Mouse (Mus musculus) urinary bladder, postnatal 14 days (tissue): ENCODE data around the gene Hspb6.

ENCODE experiments used
- DNase-seq: peaks from one replicate; pipeline ENCODE4 v3.0.0; 2021; ENCODE audit warnings: low spot score

Gene Hspb6

DNA sequence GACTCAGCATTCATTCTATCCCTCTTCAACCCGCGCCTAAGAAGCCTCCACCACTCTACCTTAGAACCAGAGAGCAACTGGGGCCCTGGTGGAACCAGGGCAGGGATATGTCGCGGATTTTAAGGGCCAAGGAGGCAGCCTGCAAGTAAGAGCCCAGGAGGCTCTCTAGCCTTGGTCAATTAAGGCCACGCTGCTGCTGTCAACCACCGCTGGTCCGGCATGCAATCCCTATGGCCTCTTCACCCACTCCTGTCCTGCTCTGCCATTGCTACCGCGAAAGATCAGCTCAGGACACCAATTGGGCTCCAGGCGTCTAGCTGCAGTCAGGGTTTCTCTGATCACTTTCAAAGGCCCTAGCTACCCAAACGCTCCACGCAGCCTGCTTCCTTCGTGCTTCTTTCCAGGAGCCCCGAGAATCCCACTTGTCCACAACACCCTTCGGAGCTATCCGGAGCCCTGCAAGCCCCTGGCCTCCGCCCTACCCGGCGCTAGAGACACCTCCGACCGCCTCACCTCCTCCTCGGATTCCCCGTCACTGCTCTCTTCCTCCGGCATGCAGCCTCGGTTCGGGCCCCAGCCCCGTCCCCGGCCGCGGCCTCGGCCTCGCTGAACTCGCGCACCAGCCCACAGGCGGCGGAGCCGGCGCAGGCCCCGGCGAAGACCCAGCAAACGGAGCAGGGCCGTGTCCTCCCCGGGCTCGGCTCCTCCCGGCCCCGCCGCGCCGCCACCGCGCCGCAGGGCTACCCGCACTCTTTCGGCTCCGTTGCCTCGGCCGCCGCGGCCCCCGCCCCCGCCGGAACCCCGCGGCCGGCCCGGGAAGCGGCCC lies 36.1 kb downstream of the Hspb6 start:
- peak; percentile 51 for DNase-seq

DNA sequence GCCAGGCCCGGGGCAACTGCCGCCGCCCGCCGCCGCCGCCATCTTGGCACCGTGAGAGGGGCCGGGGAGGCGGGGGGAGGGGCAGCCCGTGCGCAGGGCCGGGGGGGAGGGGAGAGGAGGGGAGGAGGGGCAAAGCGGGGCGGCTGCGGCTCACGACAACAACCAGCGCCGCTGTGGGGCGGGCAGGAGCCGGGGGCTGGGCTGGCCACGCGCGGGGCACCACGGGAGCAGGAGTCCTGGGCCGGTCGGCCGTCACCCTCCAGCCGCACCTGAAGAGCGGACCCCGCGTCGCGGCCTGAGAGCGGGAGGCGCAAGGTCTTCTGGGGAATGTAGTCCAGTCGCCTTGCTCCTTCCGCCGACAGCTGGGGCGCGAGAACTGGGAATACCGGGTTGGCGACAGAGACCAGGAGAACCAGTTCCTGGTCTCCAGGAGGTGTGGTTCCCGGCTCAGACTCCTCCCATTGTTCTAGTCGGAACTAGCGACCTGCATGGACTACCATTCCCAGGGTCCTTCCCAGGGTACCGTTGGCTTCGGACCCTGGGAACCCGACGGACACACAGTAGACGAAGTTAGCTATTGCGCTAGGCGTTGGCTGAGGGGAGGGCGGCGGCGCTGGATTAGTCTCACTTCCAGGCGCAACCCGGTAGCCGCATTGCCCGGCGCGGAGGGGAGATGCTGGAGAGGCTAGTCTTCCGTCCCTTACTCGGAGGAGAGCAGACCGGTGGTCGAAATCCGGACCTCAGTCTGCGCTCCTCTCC lies 36.9 kb downstream of the Hspb6 start, which contains the start of gene Kmt2b:
Kmt2b (minus strand) TSS at position 51 of the 759 bp plus-strand sequence.
- DNase-seq: peak; percentile 98

DNA sequence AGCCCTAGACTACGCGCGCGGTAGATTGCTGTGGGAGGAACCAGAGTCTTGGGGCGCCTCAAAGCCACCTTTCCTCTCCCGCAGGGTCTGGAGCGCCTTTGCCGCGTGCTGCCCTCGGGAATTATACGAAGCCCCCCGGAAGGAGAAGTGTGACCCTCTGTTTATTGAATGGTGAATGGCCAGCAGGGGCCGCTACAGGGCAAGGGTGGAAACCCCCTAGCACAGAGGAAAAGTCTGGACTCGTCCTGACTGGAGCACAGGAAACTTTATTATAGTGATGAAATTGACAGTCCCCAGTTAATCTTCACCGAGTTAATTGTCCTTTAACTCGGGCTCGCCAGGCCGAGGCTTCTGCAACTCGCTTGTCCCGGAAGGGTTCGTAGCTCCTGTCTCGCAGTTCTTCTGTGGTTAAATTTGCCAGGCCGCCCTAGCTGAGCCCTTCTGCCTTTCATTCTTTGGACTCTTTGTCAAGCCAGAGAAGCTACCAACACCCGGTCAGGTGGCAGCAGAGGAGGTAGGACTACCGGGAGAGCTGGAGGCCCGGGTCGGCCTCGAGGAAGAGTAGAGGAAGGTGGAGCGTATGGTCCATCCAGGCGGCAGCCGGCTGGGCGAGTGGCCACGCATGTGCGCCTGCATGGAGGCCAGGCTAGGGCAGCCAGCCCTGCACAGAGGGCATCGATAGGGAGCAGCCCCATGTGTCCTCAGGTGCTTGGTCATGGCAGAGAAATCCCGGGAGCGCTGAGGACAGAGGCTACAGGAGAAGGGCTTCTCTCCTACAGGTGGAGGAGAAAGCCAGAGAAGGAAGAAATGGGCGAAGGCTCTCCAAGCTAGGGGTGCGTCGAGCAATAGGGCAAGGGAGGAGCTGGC lies 37.7 kb downstream of the Hspb6 start:
- peak; percentile 90 for DNase-seq

DNA sequence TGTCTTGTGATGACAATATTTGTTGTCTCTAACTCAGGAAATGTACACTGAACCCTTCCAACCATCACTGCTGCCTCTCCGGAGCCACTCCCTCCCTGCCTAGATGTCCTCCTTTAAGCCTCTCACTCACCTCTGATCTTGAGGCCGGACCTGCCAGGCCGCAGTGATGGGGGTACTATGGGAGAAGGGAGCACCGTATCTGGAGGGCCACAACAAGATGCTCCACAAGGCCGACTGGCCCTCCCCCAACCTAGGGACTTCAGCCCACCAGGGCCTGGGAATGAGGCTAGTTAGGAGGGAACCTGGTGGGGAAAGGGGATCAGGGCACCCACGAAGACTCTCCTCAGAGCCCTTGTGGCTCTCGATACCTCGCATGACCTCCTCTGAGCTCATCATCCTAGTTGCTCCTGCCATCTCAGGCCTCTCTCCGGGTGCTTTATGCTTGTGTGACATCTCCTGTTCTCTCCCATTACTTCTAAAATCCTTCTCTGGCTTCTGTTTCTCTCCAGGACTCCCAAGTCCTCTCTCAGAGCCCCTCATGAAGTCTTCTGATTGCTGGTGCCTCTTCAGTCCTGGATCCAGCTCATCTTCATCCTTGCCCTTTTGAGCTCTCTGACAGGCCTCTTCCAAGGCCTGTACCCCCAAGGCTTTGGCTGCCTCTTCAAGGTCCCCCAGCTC lies 39.1 kb downstream of the Hspb6 start:
- no peak for DNase-seq

DNA sequence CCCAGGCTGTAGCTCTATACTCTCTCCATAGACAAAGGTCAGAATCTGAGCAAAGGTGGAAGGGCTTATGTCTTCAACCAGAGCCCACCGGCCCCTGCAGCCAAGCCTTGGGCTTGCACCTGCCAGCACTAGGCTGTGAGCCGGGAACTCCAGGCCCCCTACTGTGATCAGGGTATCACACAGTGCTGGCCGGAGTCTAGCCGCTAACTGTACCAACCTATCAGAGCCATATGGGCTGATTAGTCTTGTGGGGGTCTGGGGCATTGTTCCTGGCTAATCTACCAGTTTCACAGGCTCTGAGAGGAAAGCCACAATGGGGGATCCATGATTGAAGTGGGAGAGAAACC lies 39.6 kb downstream of the Hspb6 start:
- no peak for DNase-seq

DNA sequence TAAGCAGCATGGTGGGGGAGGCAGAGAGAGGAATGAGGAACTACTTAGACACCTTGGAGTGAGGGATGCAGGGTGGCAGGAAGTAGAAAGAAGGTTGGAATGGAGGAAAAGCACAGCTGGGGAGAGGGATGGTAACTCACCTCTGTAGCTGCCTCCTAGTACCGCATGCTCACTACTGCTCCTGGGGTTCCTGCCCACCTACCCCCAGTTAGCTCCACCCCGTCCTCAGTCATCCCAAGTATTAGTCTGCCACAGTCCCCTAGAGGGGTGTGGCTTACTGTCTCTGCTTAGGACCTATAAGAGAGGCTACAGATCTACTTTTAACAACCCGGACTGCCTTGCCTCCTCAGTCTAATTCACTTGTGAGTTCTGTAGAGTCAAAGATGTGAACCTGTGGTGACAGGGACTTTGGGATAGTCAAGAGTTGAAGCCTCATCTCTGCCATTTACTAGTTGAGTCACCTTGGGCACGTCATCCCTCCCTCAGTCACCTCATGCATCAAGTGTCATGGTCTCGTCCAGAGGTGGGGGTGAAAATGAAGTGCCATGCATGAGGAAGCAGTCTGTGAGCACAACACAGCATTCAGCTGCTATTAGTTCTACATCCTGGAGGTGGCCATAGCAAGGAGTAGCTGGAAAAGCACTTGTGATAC lies 40.9 kb downstream of the Hspb6 start:
- DNase-seq: no peak

DNA sequence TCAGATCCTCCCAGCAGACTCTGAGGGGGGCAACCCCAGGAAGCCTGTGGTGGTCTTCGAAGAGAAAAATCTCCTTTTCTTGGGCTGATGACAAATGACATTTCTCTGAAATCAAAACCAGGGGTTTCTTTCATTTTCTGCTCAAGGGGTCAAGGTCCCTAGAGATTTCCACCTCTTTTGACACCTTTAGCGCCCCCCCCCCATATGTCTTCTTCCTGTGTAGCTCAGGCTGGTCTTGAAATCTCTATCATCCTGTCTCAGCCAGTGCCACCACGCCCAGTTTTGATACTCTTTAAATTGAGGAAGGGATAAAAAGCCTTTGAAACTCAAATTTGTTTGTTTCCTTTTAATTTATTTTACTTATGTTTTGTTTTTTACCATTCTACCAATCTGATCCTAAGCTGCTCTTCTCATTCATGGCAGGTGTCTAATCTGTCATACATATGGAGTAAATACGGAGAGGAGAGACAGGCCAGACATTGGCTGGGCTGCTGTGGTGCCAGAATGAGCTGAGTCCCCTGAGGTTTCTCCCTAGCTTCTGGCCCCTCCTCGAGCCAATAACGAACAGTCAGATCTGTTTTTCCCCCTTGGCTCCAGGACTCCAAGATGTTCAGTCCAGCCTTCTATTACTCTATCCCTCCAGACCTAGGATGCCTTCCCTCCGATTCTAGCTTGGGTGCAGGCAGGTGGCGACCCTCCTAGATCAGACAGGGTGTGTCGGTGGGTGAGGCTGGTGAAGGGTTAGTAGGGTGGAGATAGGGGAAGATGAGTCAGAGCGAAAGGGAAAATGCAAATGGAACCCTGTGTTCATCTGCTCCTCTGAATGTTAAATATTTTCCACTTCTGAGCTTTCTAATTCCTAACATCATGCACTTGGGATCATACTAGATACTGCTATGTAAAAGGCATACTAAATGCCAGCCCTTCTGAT lies 41.9 kb downstream of the Hspb6 start:
- DNase-seq: no peak

DNA sequence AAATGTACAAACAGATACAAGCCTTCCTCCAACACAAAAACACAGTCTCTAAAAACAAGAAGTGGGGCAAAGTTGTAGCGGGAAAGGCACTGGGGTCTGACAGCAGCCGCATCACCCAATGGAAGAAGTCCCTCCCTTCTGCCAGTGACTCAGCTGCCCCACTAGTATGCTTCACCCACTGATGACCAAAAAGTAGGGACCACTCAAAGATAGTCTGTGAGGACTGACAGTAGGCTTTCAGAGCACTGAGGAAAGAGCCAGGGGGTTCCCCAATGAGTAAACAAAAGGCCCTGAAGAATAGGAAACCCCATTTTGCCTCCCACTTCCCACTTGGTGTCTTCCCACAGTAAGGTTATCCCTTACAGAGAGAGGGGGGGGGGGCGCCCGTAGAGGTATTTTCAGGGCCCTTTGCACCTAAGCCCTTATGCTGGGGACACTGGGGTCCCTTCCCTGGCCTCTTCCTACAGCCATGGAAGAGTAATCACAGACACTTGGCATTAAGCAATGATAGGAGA lies 42.6 kb downstream of the Hspb6 start:
- no peak for DNase-seq

DNA sequence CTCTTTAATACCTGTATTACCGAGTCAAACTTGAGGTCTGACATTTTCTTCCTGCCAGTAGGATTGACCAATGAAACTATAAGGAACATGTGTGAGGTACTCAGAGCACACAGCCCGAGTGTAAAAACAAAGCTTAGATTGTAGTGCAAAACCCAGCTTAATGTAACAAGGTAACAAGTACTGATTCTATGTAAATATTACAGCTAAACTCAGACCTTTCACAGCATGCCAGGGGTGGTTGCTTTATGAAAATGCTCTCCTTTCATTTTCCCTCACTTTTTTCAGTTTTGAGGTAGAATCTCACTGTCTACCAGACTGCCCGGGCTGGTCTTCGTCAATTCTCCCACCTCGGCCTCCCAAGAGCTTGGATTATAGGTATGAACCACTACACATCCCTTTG lies 44.1 kb downstream of the Hspb6 start:
- DNase-seq: no peak

DNA sequence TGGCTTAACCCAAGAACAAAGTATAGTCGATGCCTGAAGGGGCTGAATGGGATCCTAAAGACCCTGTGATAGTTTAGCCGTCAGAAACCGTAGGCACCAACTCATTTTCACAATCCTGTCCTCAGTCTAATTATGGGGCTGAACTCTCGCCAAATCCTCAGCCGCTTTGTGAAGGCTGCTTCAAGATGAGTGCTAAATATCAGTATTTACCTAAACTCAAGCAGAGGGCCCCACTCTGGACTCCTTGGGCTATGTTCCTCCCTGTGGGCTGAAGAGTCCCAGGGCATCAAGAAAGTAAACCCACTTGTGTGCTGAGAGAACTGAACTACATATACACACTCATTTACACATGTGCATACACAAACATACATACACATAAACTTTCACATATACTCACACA lies 44.8 kb downstream of the Hspb6 start:
- DNase-seq: no peak

DNA sequence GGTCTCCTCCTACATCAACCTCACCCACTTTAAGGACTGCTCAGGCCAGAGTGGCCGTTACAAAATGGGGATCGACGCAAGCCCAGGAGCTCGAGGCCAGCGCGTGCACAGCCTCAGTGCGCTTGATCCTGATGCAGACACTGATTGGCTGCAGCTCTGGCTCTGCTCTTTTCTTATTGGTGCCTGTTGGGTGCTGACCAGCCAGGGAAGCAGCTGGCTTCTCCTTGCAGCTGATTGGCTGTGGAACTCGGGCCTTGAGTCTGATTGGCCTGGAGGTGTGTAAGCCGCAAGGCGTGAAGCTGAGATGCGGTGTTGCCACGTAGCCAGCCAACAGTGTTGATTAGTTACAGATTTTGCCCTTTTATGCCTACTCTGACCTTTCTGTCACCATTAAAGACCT lies 46.8 kb downstream of the Hspb6 start, which contains the start of gene Zbtb32:
Zbtb32 (minus strand) TSS at position 124 of the 400 bp plus-strand sequence.
- no peak for DNase-seq

DNA sequence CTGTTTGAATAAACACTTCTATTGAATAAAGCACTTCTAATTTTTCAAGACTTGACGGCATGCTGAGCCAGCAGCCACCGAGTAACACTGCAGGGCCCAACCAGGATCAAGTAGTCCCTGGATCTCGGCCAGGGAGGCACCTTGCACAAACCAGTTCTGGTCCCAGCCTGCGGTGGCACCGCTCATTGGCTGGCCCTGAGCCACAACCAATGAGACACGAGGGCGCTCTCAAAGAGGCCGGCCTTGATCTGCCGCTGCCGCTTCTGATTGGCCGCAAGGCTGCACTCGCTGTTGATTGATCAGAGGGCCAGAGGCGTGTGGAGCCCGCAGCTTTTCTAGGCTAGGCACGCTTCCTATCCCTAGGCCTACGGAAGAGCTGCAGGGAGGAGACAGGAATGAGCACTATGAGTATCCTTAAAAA lies 48.0 kb downstream of the Hspb6 start:
- DNase-seq: peak; percentile 95

DNA sequence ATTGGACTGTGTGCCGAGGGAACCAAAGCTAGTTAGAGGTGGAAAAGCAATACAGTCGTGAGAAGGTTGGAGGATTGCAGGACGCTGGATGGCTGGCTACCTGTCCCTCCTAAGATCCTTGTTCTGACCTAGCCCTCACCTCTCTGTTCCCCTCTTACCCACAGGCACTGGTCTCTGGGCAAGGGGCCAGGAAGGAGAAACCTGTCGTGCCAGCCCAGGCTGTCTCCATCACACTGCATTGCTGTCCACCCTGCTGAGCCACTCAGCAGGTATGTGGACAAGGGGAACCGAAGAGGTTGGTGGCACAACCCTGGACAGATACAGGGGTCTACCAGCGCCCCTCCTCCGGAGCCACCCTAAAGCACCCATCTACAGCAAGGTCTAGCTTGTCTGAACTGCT lies 48.7 kb downstream of the Hspb6 start:
- peak; percentile 91 for DNase-seq

DNA sequence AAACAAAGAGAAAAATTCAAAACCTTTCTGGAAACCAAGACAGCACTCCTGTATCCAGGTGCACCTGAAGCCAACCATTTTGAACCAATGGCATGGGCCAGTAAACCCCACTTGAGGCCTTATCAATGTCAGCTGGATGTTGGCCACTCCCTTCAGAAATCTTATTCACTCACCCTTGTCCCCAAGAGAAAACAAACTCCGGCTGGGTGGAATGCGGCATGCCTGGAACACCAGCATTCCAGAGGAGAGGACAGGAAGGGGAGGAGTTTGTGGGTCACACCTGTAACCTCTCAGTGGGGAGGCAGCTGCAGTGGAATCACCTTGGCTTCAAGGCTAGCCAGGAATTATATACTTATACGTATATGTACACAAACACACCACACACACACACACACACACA lies 50.6 kb downstream of the Hspb6 start:
- DNase-seq: peak; percentile 83

DNA sequence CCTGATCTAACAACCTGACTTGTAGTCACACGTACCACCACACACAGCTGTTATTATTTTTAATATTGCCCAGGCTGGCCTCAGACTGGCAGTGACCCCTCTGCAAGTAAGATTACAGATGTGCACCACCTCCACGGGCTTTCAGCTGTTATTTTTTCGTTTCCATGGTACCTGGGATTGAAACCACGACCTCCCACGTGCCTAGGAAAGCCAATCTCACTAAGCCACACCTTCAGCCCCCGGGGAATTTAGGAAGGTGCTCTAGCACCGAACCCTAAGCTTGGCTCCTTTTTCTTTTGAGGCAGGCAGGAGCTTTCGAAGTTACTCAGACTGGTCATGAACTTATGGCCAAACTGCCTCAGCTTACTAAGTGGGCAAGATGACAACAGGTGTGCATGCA lies 52.4 kb downstream of the Hspb6 start:
- DNase-seq: no peak

DNA sequence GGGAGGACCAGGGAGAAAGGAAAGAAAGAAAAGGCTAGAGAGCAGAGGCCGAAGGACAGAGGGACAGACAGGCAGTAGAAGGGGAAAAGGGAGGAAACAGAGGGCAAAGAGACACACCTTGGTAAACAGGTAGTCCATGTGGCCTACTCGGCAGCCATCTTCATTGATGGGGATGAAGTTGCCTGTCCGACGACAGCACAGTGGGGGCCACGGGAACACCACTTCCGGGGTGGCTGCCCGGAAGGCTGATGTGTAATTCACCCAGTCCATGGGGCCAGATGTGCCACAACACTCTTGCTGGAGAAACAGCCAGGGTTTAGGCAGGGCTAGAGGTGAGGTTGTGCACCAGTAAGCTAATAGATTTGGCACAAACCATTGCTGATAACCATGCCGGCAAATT lies 53.0 kb downstream of the Hspb6 start:
- DNase-seq: no peak
